Mouse (Mus musculus) spleen, embryonic (tissue): ENCODE results near the gene Lime1.

ENCODE experiments used
- CTCF ChIA-PET: fragments of 350-600 bp; sonication (Branson Sonifier 250); formaldehyde crosslinking; loops from one replicate; lab custom pipeline; 2022; lab: Charles Lee

Gene Lime1

DNA sequence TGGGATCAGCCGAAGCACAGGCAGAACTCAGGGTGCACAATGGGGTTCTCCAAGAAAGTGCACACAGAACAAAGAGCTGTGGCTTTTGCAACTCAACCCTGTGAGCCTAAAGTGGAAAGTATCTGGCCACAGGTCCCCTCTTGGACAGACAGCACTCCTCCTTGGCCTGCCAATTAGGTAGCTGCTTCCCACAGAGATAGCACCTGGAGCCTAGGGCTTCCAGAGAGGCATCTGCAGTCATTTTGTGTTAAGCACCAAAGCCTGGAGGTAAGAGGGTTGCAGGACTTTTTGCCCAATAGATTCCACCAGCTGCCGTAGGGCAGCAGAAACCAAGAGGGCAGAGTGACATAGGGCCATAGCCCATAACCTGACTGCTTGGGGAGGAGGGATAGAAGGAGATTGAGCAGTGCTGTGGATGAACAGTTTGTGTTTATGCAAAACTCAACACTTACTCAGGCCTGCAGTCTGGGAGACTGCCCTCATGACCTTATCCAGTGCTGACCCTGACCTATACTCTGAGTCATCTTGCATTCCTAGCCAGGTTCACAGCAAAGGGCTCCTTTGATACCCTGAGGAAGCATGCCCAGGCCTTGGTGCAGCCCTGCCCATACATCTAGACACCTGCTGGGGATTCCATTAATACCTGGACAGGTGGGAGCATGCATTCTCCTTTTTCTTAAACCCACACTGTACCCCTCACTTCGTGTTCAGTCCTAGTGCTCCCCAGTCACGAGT, 10.4 kb downstream of the Lime1 start:
- CTCF ChIA-PET, result no interaction called here

GRCm38 (mm10) chr2:181391022-181391421, 11.1 kb downstream of the Lime1 start:
- CTCF ChIA-PET, result no interaction called here

GRCm38 (mm10) chr2:181391541-181391940, 11.7 kb downstream of the Lime1 start:
- CTCF ChIA-PET, result no interaction called here

DNA sequence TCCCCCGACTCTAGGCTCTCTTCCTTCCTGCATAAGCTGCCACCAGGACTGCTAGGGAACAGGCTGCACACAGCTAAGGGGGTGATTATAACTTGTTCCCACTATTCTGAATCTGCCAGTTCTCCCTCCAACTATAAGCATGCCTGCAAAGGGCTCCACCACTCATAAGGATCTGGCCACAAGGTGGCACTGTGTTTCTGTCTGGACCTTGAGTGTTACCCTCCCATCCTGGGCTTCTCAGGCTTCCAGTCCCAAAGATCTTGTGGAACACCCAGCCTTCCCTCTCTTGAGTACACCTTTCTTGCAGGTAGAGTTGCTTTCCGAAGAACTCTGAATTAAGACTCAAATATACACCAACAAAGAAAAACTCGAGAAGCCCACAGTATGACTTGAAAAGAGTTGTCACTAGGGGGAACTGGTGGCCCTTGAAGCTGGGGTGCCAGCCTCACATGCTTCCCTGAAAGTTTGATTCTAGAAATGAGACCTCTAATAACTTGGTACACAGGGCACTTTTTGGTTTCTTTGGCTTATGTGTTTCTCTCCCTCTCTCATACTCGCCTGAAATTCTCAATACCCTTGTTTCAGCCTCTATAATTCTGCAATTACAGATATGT, 12.8 kb downstream of the Lime1 start:
- CTCF ChIA-PET, result interaction anchor here (0.8 to 1.6 kb wide), 2 partner anchors 25 to 175 kb away, joined by 3 to 4 read pairs; no protein-coding TSS in a partner anchor

DNA sequence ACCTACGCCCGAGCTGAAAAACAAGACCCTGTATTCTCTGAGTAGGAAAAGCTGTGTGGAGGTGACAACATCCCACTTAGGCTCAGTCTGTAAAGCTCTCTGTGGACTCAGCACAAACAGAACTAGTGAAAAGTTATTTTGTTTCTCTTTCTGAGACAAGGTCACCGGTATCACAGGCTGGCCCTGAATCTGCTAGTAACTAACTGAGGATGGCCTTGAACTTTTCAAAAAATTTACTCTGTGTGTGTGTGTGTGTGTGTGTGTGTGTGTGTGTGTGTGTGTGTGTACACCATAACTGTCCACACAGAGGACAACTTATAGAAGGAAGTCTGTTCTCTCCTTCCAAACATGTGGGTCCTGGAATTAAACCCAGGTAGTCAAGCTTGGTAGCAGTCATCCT, 14.2 kb downstream of the Lime1 start:
- CTCF ChIA-PET, result no interaction called here

GRCm38 (mm10) chr2:181397207-181397761, 17.4 kb downstream of the Lime1 start:
- CTCF ChIA-PET, result interaction anchor here (0.8 kb wide), 1 partner anchor 171 kb away, joined by 4 read pairs; no protein-coding TSS in a partner anchor

DNA sequence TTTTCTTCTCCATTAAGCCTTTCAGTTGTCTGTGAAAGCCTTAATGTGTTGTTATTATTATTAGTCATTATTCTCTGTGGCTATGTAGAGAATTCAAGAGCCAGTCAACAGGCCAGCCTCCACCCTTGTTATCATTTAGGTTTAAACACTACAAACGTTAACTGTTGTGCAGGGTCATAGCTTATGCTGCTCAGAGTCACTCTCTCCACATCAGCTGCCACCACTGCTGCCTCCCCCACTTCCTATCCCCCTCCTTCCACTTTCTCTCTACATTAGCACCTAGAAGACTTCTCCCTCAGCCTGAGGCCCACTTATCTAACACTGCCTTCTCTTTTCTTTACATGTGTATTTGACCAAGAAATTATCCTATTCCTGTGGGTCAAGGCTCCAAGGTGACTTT, 21.6 kb downstream of the Lime1 start:
- CTCF ChIA-PET, result no interaction called here

- CTCF ChIA-PET, result no interaction called here
These were observed 23.8 kb downstream of the Lime1 start for GRCm38 (mm10) chr2:181403722-181404121.

DNA sequence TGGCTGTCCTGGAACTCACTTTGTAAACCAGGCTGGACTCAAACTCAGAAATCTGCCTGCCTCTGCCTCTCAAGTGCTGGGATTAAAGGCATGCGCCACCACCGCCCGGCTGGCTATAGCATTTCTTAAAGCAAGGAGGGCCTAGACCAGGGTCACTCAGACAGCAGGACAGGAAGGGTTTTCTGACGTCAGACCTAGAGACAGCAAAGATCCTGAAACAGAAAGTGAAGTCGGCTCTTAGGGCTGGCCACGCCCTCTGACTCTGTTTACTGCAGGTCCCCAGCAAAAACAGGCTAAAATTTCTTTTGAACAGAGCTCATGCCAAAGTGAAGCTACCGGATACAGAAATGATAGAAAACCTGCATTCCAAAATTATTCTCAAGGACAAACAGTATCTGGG, 29.8 kb downstream of the Lime1 start:
- CTCF ChIA-PET, result interaction anchor here (0.8 kb wide), 1 partner anchor 9 kb away, joined by 3 read pairs; no protein-coding TSS in a partner anchor

GRCm38 (mm10) chr2:181410760-181411473, 31.0 kb downstream of the Lime1 start:
- CTCF ChIA-PET, result interaction anchor here (0.6 kb wide), 1 partner anchor 161 kb away, joined by 3 read pairs; no protein-coding TSS in a partner anchor

DNA sequence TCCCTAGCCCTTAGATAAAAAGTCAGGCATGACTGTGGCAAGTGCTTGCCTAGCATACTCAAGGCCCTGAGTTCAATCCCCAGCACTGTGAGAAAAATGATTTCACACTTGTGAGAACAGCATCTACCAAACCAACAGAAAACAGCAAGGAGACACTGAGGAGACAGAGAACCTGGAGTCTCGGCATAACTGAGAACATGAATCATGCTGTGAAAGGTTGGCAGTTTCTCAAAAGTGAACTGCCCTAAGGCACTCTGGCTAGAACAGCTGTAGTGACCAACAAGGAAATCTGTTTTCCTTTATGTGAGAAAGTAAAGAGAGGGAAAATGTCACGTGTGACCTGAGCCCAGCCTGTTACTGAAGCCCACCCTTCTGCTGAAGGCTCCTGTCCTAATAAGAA, 33.3 kb downstream of the Lime1 start:
- CTCF ChIA-PET, result no interaction called here

DNA sequence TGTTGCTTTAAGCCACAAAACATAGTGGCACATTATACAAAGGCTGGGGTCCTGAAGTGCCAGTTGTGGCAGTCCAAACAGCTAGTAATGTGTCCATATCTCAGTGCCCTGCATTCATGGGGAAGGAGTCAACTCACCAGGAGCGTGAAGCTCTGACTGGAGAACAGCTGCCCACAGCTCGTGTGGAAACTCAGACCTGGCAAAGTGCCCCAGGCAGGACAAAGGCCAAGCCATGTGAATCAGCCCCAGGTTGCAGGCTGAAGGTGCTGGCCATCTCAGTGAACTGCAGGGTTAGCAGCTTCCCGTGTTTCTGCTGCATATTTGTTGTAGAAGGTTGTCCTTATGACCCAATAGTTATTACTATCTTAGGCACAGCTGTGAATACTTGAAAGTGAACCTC, 36.1 kb downstream of the Lime1 start:
- CTCF ChIA-PET, result interaction anchor here (0.5 to 0.7 kb wide), 2 partner anchors 25 to 183 kb away, joined by 3 to 4 read pairs; partner anchors contain the start of gene Samd10

DNA sequence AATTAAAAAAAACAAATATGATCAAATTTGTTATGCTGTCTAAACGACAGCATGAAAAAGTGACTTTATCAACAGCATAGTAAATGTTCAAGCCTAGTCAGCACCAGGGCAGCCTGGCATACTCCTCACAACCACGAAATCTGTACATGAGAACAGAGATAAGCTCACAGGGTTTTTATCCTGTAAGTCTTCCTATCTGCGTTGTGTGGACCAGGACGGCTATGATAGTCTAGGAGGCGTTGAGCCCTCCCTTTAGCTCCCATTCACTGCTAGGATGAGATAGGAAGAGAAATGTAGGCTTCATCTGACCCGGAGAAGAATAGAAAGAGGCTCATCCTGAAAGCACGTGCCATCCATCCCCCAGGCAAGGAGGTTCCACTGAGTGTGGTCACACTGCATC, 39.5 kb downstream of the Lime1 start:
- CTCF ChIA-PET, result interaction anchor here (0.5 kb wide), 1 partner anchor 10 kb away, joined by 3 read pairs; no protein-coding TSS in a partner anchor

DNA sequence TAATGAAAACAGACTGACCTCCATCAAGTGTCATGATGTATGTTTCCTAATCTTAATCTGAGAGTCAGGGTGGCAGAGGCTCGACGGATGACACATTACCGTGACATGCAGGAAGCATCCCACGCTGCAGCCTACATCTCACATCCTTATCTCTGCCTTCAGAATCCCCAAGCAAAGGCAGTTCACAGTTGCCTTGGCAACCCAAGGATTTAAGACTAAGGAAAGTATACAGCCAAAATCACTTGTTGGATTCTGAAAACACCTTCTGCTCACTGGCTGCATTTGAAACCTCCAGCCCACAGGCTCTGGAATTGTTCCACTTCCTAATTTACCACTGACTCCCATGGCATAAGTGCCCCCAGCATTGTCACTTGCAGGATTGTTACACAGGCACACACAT, 40.5 kb downstream of the Lime1 start:
- CTCF ChIA-PET, result no interaction called here

GRCm38 (mm10) chr2:181420903-181421638, 41.2 kb downstream of the Lime1 start:
- CTCF ChIA-PET, result no interaction called here

DNA sequence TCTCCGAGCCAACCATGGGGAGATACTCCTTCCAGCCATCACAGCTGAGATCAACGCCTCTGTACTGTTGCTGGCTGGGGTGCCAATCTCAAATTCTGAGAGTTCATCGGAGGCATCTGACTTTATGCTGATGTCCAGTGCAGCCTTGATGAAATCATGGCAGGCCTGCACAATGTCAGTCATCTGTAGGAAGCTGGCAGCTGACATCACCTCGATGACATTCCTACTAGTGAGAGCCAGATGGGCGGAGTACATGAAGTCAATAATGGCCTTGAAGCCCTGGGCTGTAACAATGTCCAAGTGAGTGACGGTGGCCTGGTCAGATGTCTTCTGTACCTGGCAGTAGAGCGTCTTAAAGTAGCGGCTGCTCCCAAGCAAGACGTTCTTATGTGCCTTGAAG, 44.0 kb downstream of the Lime1 start:
- CTCF ChIA-PET, result no interaction called here
